Mouse (Mus musculus): Measurements from ENCODE around the gene Slc2a5. TPM values are rescaled to one million over a fixed set of nuclear protein-coding genes. Genes with fewer than 3 reads are reported as not detected.

Slc2a5 gene
- polyA plus RNA-seq, 1 experiment from 2014 or later = 1.8 TPM

DNA sequence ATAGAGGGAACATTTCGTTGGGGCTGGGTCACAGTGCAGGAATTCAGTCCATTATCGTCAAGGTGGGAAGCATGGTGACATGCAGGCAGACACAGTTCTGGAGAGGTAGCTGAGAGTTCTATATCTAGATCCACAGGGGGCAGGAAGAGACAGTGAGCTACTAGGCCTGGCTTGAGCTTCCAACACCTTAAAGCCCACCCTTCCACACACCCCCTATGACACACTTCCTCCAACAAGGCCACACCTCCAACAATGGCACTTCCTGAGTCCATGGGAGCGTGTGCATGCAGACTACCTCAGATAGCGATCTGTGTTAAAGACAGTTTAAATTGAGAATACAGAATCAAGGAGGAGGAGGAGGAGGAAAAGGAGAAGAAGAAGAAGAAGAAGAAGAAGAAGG is 36.6 kb downstream of the Slc2a5 start:
- no peak for DNase-seq (ENCODE audit: low spot score)
- WGBS = 88% methylated on average over 4 of the region's 4 CpGs
- Histone ChIP-seq H3K9me3 (replicated peaks) (0 out of 2 replicates have a peak, but pooled peaks cover 6% of the 10 kb centered on the region), H3K36me3 (no peaks in the 10 kb centered on the region), H3K27me3 (ENCODE audit: low read depth, poor library complexity, severe bottlenecking) (no peaks in the 10 kb centered on the region), H3K27ac (replicated peaks) (no peak overlapping the region), H3K4me1 (peaks cover 8% of the 10 kb centered on the region; the same call in 1 of the 2 replicates), H3K4me3 (no peak overlapping the region)

DNA sequence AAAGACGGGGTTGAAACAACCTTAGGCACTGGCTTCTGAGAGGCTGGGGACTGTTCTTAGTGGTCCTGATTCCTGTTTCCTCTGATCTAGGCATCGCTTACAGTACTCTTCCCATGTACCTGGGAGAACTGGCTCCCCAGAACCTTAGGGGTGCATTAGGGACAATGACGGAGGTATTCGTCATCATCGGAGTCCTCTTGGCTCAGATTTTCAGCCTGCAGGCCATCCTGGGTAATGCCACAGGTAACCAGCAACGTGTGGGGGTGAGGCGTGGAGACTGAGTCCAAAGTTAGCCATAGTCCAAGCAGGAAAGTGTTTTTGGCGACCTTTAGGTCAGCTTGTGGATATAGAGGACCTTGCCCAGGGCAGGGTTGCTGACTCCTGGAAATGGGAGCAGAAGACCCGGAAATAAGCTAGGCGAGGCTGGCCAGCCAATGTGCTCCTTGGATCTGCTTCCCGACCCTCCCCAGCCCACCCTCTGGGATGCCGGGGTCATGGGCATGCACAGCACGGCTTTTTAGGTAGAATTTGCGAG is 38.3 kb downstream of the Slc2a5 start:
- 71% methylated on average over 14 of the region's 14 CpGs for whole genome bisulfite sequencing
- no peak overlapping the region; the same call in 1 of the 2 replicates for H3K27ac ChIP-seq (replicated peaks)
- DNase-seq (ENCODE audit: low spot score) = no peak

DNA sequence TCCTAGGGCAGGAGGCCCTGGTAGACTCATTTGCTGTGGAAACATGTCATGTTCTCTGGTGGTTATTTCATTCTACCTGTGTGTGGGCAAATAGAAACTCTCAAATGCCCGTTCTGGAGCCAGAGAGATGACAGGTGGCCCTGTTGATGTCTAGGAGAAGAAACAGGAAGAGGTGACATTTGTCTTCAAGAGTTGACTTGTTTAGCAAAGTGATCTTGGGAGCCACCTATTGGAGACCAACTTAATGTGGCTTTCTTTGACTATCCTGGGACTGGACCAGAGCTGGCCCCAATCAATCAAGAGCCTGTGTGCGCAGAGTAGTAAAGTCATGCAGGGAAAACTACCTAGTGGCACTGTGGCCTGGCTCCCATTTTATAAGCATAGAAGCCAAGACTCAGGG is 40.4 kb downstream of the Slc2a5 start:
- 90% methylated on average over 2 of the region's 2 CpGs for WGBS
- Histone ChIP-seq H3K4me1 (peaks cover 8% of the 10 kb centered on the region; the same call in 1 of the 2 replicates), H3K27ac (replicated peaks) (no peak overlapping the region), H3K27me3 (ENCODE audit: low read depth, poor library complexity, severe bottlenecking) (no peaks in the 10 kb centered on the region), H3K9me3 (replicated peaks) (peaks cover 17% of the 10 kb centered on the region; the same call in 1 of the 2 replicates), H3K36me3 (no peaks in the 10 kb centered on the region), H3K4me3 (no peak overlapping the region)
- DNase-seq (ENCODE audit: low spot score) = no peak

More for the DNA sequence above, 38.3 kb downstream of the Slc2a5 start:
- Histone ChIP-seq H3K4me3 (no peak overlapping the region), H3K36me3 (no peaks in the 10 kb centered on the region), H3K9me3 (replicated peaks) (peaks cover under 1% of the 10 kb centered on the region; the same call in 1 of the 2 replicates), H3K4me1 (peaks cover 8% of the 10 kb centered on the region; the same call in 1 of the 2 replicates), H3K27me3 (ENCODE audit: low read depth, poor library complexity, severe bottlenecking) (no peaks in the 10 kb centered on the region)

DNA sequence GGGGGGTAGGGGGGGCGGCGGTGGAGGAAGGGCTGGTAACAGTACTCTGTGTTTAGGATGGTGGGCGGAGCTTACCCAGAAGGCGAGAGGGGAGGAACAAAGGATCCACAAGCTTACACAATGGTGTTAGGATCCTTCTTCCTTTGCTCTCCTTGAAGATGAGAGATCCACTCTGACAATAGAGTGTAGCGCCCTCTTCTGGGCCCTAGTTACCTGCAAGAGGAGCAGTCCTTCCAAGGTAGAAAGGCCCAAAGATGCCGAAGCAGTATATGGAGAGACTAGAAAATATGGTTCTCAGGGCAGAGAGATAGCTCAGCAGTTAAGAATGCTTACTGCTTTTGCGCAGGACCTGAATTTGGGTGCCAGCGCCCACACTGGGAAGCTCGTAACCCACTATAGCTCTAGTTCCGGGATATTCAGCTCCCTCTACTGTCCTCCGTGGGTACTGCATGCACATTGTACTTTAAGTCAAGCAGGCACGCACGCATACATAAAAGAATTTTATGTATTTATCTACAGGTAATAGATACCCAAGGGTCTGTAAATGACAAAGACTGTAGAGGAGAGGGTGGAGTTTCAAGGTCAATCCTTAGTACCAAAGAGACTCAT is 43.6 kb downstream of the Slc2a5 start:
- Histone ChIP-seq H3K27ac (replicated peaks) (no peak overlapping the region), H3K4me3 (no peak overlapping the region), H3K4me1 (peaks cover 19% of the 10 kb centered on the region), H3K36me3 (no peaks in the 10 kb centered on the region), H3K27me3 (ENCODE audit: low read depth, poor library complexity, severe bottlenecking) (0 out of 2 replicates have a peak, but pooled peaks cover 3% of the 10 kb centered on the region), H3K9me3 (replicated peaks) (peaks cover 17% of the 10 kb centered on the region; the same call in 1 of the 2 replicates)
- no peak for DNase-seq (ENCODE audit: low spot score)
- 74% methylated on average over 13 of the region's 13 CpGs for WGBS

DNA sequence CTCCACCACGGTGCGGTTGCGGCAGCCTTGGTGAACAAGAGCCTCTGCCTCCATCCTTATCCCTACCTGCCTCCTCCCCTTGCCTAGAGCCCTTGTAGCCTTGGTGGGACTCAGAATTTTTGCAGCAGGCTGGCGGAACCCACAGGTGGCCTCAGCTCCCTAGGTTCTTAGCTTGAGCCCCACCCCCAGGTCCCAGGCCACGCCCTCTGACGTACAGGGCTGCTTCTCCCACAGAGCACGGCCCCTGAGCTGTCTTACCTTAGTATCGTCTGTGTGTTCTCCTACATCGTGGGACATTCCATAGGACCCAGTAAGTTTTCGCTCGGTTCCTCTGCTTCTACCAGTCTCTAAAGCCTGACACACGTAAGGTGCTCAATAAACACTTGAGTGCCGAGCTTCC is 45.8 kb downstream of the Slc2a5 start:
- peaks cover 15% of the 10 kb centered on the region for H3K4me1 ChIP-seq
- H3K4me3 ChIP-seq = peak overlapping the region; percentile 18; the same call in 1 of the 2 replicates
- no peak overlapping the region for H3K27ac ChIP-seq (replicated peaks)
- H3K36me3 ChIP-seq = no peaks in the 10 kb centered on the region
- H3K27me3 ChIP-seq (ENCODE audit: low read depth, poor library complexity, severe bottlenecking) = 0 out of 2 replicates have a peak, but pooled peaks cover 3% of the 10 kb centered on the region
- H3K9me3 ChIP-seq (replicated peaks) = peaks cover 17% of the 10 kb centered on the region; the same call in 1 of the 2 replicates
- WGBS = 38% methylated on average over 13 of the region's 13 CpGs
- DNase-seq (ENCODE audit: low spot score) = no peak

DNA sequence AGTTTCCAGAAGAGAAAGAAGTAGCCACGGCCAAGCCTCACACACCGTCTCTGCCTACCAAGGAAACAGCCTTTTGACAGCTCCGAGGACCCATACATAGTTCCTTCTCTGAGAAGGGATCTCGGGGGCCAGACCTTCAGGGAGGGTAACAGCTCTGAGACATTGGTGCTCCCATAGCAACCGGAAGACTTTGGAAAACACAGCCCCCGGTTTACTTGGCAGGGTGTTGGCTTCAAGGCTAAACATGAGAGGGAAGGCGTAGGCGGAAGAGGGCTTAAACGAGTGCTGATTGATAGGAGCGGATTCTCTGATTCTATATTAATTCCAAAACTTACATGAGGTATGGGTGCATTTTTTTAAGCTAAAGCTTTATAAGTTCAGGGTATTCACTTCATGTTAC is 49.3 kb downstream of the Slc2a5 start:
- Histone ChIP-seq H3K9me3 (replicated peaks) (peaks cover 6% of the 10 kb centered on the region; the same call in 1 of the 2 replicates), H3K36me3 (no peaks in the 10 kb centered on the region), H3K4me3 (no peak overlapping the region), H3K4me1 (peaks cover 17% of the 10 kb centered on the region), H3K27me3 (ENCODE audit: low read depth, poor library complexity, severe bottlenecking) (0 out of 2 replicates have a peak, but pooled peaks cover 3% of the 10 kb centered on the region), H3K27ac (replicated peaks) (no peak overlapping the region)
- no peak for DNase-seq (ENCODE audit: low spot score)
- WGBS = 85% methylated on average over 10 of the region's 10 CpGs

DNA sequence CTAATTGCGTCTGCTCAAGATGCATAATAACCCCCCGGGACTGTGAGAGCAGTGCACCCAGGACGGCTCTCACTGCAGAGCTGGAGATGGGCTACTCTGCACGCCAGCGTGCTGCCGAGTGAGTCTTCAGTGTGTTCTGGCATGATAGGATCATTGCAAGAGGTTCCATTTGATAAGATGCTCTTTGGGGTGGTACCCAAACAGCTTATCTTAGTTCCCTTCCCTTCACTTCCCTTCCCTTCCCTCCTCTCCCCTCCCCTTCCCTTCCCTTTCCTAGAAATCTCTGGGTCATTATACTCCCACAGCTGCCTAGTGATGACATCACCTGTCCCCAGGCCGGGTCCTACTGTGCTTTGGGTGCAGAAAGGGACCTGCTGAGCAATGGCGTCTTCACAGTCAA is 53.0 kb downstream of the Slc2a5 start:
- 82% methylated on average over 8 of the region's 8 CpGs for WGBS
- no peak for DNase-seq (ENCODE audit: low spot score)

DNA sequence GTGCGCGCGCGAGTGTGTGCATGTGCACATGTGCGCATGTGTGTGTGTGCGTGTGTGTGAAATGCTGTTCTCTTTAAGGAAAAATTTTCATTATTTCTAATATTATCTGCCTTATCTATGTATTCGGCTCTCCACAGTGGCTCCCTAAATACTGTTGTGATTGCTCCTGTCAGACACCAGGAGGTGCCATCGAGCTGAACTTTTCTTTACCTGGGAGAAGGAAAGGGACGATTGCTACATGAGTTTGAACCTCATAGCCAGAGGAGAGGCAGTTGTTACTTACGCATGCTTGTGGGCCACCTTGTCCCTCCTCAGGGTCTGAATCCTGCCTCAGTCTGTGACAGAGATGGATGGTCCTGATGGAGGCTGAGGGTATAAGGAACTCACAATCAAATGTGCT is 54.2 kb downstream of the Slc2a5 start:
- no peak overlapping the region for H3K4me3 ChIP-seq
- peak; percentile 22 for DNase-seq (ENCODE audit: low spot score)
- no peaks in the 10 kb centered on the region for H3K36me3 ChIP-seq
- no peaks in the 10 kb centered on the region for H3K9me3 ChIP-seq (replicated peaks)
- WGBS = 62% methylated on average over 10 of the region's 10 CpGs
- peaks cover 10% of the 10 kb centered on the region; the same call in 1 of the 2 replicates for H3K4me1 ChIP-seq
- no peak overlapping the region for H3K27ac ChIP-seq (replicated peaks)
- no peaks in the 10 kb centered on the region for H3K27me3 ChIP-seq (ENCODE audit: low read depth, poor library complexity, severe bottlenecking)

More for the DNA sequence above, 53.0 kb downstream of the Slc2a5 start:
- Histone ChIP-seq H3K4me3 (no peak overlapping the region), H3K36me3 (no peaks in the 10 kb centered on the region), H3K27ac (replicated peaks) (no peak overlapping the region), H3K27me3 (ENCODE audit: low read depth, poor library complexity, severe bottlenecking) (no peaks in the 10 kb centered on the region), H3K4me1 (peaks cover 13% of the 10 kb centered on the region; the same call in 1 of the 2 replicates), H3K9me3 (replicated peaks) (no peaks in the 10 kb centered on the region)

DNA sequence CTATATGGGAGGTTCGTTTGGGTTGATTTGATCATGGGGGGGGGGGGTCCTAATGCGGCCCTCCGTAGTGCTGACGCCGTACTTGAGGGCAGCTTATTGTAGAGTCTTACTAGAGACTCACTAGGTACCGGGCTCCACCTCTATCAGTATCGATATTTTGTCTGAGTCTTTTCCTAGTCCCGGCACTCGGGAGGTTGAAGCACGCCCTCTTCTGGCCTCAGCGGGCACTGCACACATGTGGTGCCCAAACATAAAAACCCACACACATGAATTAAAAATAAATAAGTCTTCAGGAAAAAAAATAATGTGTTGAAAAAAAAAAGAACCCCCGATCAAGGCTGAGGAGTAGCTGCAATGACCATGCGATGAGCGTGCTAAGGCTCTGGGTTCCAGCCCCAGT is 54.9 kb downstream of the Slc2a5 start:
- no peak for DNase-seq (ENCODE audit: low spot score)
- Histone ChIP-seq H3K4me1 (peaks cover 7% of the 10 kb centered on the region; the same call in 1 of the 2 replicates), H3K27me3 (ENCODE audit: low read depth, poor library complexity, severe bottlenecking) (no peaks in the 10 kb centered on the region), H3K4me3 (no peak overlapping the region), H3K9me3 (replicated peaks) (no peaks in the 10 kb centered on the region), H3K36me3 (no peaks in the 10 kb centered on the region), H3K27ac (replicated peaks) (no peak overlapping the region)
- WGBS = 93% methylated on average over 14 of the region's 14 CpGs

DNA sequence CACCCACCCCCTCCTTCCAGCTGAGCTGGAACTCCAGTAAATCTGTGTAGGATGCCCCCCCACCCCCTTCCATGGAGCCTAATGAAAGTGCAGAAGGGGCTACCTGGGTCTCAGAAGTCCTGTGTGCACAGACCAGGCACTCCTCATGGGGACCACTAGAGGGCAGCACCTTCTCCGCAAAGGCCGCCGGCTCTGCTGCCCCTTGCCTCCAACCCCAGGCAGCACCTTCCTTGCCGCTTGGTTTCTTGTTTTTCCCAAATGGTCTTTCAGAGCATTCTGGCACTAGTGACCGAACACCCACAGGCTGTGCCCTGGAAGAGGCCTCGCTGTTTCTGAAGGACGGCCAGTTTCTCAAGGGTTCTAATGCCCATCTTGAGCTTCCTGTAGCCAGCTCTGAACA is 57.5 kb downstream of the Slc2a5 start:
- Histone ChIP-seq H3K4me3 (0 out of 2 replicates have a peak overlapping the region, but pooled peaks have one; percentile 14), H3K4me1 (peaks cover 7% of the 10 kb centered on the region; the same call in 1 of the 2 replicates), H3K27me3 (ENCODE audit: low read depth, poor library complexity, severe bottlenecking) (no peaks in the 10 kb centered on the region), H3K36me3 (no peaks in the 10 kb centered on the region), H3K9me3 (replicated peaks) (no peaks in the 10 kb centered on the region), H3K27ac (replicated peaks) (no peak overlapping the region)
- 10% methylated on average over 7 of the region's 7 CpGs for WGBS
- DNase-seq (ENCODE audit: low spot score) = peak; percentile 64

DNA sequence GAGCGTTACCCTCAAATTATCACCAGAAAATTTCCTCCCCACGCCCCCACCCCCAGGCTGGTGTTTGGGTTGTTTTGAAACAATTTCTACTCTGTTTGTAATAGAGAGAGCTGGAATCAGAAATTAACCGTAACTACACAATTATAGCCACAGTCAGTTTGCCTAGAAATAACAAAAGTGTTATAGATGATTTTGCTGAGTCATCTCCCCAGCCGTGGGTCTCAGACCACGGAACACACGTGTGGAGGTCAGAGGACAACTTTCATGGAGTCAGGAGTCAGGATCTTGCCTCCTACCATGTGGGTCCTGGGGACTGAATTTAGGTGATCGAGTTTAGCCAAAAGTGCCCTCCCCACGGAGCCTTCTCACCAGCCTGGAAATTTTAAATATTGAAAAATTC is 58.0 kb downstream of the Slc2a5 start:
- WGBS = 85% methylated on average over 8 of the region's 8 CpGs
- Histone ChIP-seq H3K27ac (replicated peaks) (no peak overlapping the region), H3K36me3 (no peaks in the 10 kb centered on the region), H3K9me3 (replicated peaks) (peaks cover 1% of the 10 kb centered on the region; the same call in 1 of the 2 replicates), H3K4me1 (peaks cover 5% of the 10 kb centered on the region; the same call in 1 of the 2 replicates), H3K27me3 (ENCODE audit: low read depth, poor library complexity, severe bottlenecking) (no peaks in the 10 kb centered on the region), H3K4me3 (no peak overlapping the region)
- DNase-seq (ENCODE audit: low spot score) = no peak

DNA sequence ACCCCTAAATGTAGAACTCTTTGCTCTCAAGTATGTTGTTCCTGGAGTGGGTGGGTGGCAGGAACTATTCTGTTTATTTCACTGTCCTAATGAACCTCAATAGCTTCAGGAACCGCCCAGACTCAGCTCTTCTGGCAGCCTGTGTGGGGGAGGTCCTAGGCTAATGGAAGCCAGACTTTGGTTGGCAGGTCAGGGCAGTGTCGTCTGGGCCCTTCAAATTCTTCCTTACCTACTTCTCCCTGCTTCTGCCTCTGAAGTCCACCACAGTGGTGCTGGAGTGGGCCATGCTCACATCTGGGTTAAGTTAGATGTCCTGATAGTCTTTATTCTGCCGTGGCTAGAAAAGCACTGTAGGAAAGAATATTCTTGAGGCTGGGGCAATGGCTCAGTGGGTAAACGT is 59.0 kb downstream of the Slc2a5 start:
- Histone ChIP-seq H3K36me3 (no peaks in the 10 kb centered on the region), H3K27ac (replicated peaks) (no peak overlapping the region), H3K4me1 (peaks cover 5% of the 10 kb centered on the region; the same call in 1 of the 2 replicates), H3K27me3 (ENCODE audit: low read depth, poor library complexity, severe bottlenecking) (no peaks in the 10 kb centered on the region), H3K9me3 (replicated peaks) (peaks cover 4% of the 10 kb centered on the region; the same call in 1 of the 2 replicates), H3K4me3 (no peak overlapping the region)
- no peak for DNase-seq (ENCODE audit: low spot score)
- WGBS = 65% methylated on average over 4 of the region's 4 CpGs

DNA sequence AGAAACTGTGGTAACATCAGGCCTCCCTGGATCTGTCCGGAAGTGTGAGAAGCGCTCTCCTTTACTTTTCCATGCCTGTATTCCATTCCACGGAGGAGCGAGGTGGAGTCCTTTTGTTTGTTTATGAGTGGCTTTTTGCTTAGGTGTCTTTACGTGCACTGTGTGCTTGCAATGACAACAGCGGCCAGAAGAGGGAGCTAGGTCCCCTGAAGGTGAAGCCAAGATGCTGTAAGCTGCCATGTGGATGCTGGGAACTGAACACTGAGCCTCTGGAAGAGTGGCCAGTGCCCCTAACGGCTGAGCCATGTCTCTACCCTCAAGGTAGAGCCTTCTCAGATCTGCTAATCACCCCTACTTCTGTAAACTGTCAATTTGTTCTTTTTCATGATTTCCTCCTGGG is 62.2 kb downstream of the Slc2a5 start:
- H3K9me3 ChIP-seq (replicated peaks) = peaks cover 4% of the 10 kb centered on the region; the same call in 1 of the 2 replicates
- H3K4me3 ChIP-seq = no peak overlapping the region
- WGBS = 86% methylated on average over 7 of the region's 7 CpGs
- H3K36me3 ChIP-seq = no peaks in the 10 kb centered on the region
- no peak for DNase-seq (ENCODE audit: low spot score)
- H3K27me3 ChIP-seq (ENCODE audit: low read depth, poor library complexity, severe bottlenecking) = no peaks in the 10 kb centered on the region
- peaks cover 5% of the 10 kb centered on the region; the same call in 1 of the 2 replicates for H3K4me1 ChIP-seq
- no peak overlapping the region for H3K27ac ChIP-seq (replicated peaks)

Data from midbrain, embryonic 10.5 days (tissue).